Mouse (Mus musculus): ENCODE measurements around the gene Zfp687.

DNA sequence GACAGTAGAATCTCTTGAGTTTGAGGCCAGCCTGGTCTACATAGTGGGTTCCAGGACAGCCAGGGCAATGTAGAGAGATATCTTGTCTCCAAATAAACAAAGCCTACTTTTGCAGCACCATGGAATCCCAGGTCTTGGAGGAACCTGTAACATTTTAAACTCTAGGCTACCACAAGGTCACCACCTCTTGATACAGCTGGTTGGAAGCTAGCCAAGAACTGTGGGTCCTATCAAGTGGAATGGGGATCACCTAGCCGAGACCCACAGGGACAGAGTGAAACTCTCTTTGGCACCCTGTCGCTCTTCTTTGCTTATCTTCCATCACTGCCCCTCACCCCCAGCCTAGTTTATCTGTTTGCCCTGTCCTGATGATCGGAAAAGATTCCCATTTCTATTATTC lies 42.7 kb downstream of the Zfp687 start:
- TF ChIP-seq CTCF (IDR thresholded peaks at IDR 0.05; ENCODE audit: borderline replicate concordance, insufficient read depth, low read length) (no peak), POLR2A (IDR thresholded peaks at IDR 0.05; ENCODE audit: low read depth, low read length) (no peak)

All from embryonic fibroblast, embryonic 13.5 days (primary cell).